Mouse (Mus musculus) ES-E14 (cell line): ENCODE results near the gene Slc9a1. TPM values are rescaled to one million over a fixed set of nuclear protein-coding genes. Genes with fewer than 3 reads are reported as not detected.

Experiments used
- DNase-seq: peaks from one replicate; pipeline ENCODE4 v3.0.0-alpha.2; 2013; ENCODE audit warnings: low read depth, low spot score
- H3K27ac ChIP-seq: 2 replicates; pipeline ENCODE4 v1.5.1; 2012; ENCODE audit warnings: low read depth, mild to moderate bottlenecking, low read length, moderate library complexity, mixed read lengths; ENCODE audit not compliant: poor library complexity, insufficient read depth, severe bottlenecking
- H3K36me3 ChIP-seq: 2 replicates; pipeline ENCODE4 v1.6.1; 2012; ENCODE audit warnings: mild to moderate bottlenecking, low read length, moderate library complexity, mixed read lengths; ENCODE audit not compliant: control insufficient read depth, poor library complexity, insufficient read depth, severe bottlenecking
- H3K4me1 ChIP-seq, 2 experiments: fragments of 150-350 bp in 1 of 2; sonication (generic) in 1 of 2; 2 replicates each; pipeline ENCODE4 v1.6.1; 2012; ENCODE audit warnings: low read length in 2 of 2, mild to moderate bottlenecking in 1 of 2, mixed read lengths in 1 of 2; ENCODE audit not compliant: control insufficient read depth in 2 of 2, insufficient read depth in 2 of 2, poor library complexity in 1 of 2
- H3K4me3 ChIP-seq, 2 experiments: fragments of 150-350 bp in 1 of 2; sonication (generic) in 1 of 2; 2 replicates each; pipeline ENCODE4 v1.5.1; 2012; ENCODE audit warnings: low read length in 2 of 2, low read depth in 1 of 2, mild to moderate bottlenecking in 1 of 2, mixed read lengths in 1 of 2; ENCODE audit not compliant: insufficient read depth in 1 of 2, poor library complexity in 1 of 2, severe bottlenecking in 1 of 2
- H3K9ac ChIP-seq: 2 replicates; pipeline ENCODE4 v1.6.1; 2012; ENCODE audit warnings: low read depth, mild to moderate bottlenecking, low read length, mixed read lengths; ENCODE audit not compliant: poor library complexity, insufficient read depth, severe bottlenecking
- H3K9me3 ChIP-seq: fragments of 150-350 bp; sonication (generic); 2 replicates; pipeline ENCODE4 v1.6.1; 2012; ENCODE audit warnings: low read depth, mild to moderate bottlenecking, low read length; ENCODE audit not compliant: control insufficient read depth, insufficient read depth
- CHD2 ChIP-seq: IDR thresholded peaks from 2 replicates; pipeline ENCODE4 v1.6.1; 2014; ENCODE audit warnings: mild to moderate bottlenecking, low read depth, low read length, inconsistent platforms
- HCFC1 ChIP-seq: IDR thresholded peaks from 2 replicates; pipeline ENCODE4 v1.6.1; 2012; ENCODE audit warnings: low read length, inconsistent platforms, borderline replicate concordance; ENCODE audit not compliant: insufficient read depth
- MAFK ChIP-seq: IDR thresholded peaks from 2 replicates; pipeline ENCODE4 v1.6.1; 2014; ENCODE audit warnings: mild to moderate bottlenecking, low read depth, low read length, inconsistent platforms; ENCODE audit not compliant: insufficient read depth
- ZC3H11A ChIP-seq: IDR thresholded peaks from 2 replicates; pipeline ENCODE4 v1.6.1; 2012; ENCODE audit warnings: low read depth, mild to moderate bottlenecking, inconsistent platforms, low read length, borderline replicate concordance
- ZNF384 ChIP-seq: IDR thresholded peaks from 2 replicates; pipeline ENCODE4 v1.6.1; 2012; ENCODE audit warnings: low read depth, low read length, inconsistent platforms
- in situ Hi-C, 2 experiments: fragments of 600-800 bp; cut with MboI; formaldehyde crosslinking; loops; one replicate each; pipeline ENCODE4 v1.15.1; 2025; ENCODE audit warnings: low sequenced_read_pairs in 2 of 2, inconsistent platforms in 1 of 2; ENCODE audit not compliant: unreplicated experiment in 2 of 2
- total RNA-seq: library from RNA; depleted of rRNA; stranded (reverse); fragments of 300-350 nt; gene quantifications from 2 replicates; pipeline ENCODE4 v1.2.3, GENCODE M21; 2012

The Slc9a1 gene
- total RNA-seq, 1 experiment, result 24.9 TPM

- Histone ChIP-seq H3K27ac (peak overlapping the region; percentile 88; the same call in 1 of the 2 replicates), H3K4me3 (peak overlapping the region in 1 of 2 experiments; percentile 32; a peak in 2 of 4 replicates), H3K9ac (peak overlapping the region; percentile 65; the same call in 1 of the 2 replicates), H3K36me3 (no peaks in the 10 kb centered on the region), H3K9me3 (no peaks in the 10 kb centered on the region), H3K4me1 (peaks cover 2 to 10% of the 10 kb centered on the region in 2 experiments; a peak in 3 of 4 replicates)
- in situ Hi-C loops, result no loop called here
- no peak for DNase-seq
- no peak for TF ChIP-seq HCFC1
- no peak for TF ChIP-seq ZC3H11A
- no peak for TF ChIP-seq ZNF384
- 0 out of 2 replicates have a peak, but pooled peaks have one; percentile 18 for TF ChIP-seq CHD2
- TF ChIP-seq MAFK, result no peak
Observed at GRCm38 (mm10) chr4:133348051-133348775, 21.3 kb upstream of the Slc9a1 start.

- Histone ChIP-seq H3K4me3 (peak overlapping the region; percentile 87 to 94), H3K4me1 (peaks cover 4 to 9% of the 10 kb centered on the region in 2 experiments; a peak in 3 of 4 replicates), H3K27ac (peak overlapping the region; percentile 100), H3K36me3 (no peaks in the 10 kb centered on the region), H3K9me3 (no peaks in the 10 kb centered on the region), H3K9ac (peak overlapping the region; percentile 90)
- DNase-seq, result peak; percentile 99
- in situ Hi-C loops, result no loop called here
- no peak for TF ChIP-seq ZNF384
- no peak for TF ChIP-seq HCFC1
- TF ChIP-seq ZC3H11A, result no peak
- no peak for TF ChIP-seq MAFK
- TF ChIP-seq CHD2, result no peak
Observed at GRCm38 (mm10) chr4:133352797-133353196, 16.7 kb upstream of the Slc9a1 start.

GRCm38 (mm10) chr4:133353367-133354365 is 15.8 kb upstream of the Slc9a1 start, which contains the start of gene Wdtc1:
Wdtc1 (minus strand) TSS chr4:133353481.
- in situ Hi-C loops, result no loop called here
- no peaks in the 10 kb centered on the region for H3K36me3 ChIP-seq
- peaks cover 2 to 4% of the 10 kb centered on the region in 2 experiments; a peak in 3 of 4 replicates for H3K4me1 ChIP-seq
- peak; percentile 98 for DNase-seq
- H3K4me3 ChIP-seq, result peak within 1 kb of the TSS; percentile 87 to 94
- peak within 1 kb of the TSS; percentile 100 for H3K27ac ChIP-seq
- TF ChIP-seq HCFC1 (peak; percentile 48; the same call in 1 of the 2 replicates), ZC3H11A (no peak), ZNF384 (no peak), MAFK (peak; percentile 81), CHD2 (peak; percentile 76; the same call in 1 of the 2 replicates)
- H3K9ac ChIP-seq, result peak within 1 kb of the TSS; percentile 90
- H3K9me3 ChIP-seq, result no peaks in the 10 kb centered on the region

- Histone ChIP-seq H3K9ac (no peak overlapping the region), H3K36me3 (no peaks in the 10 kb centered on the region), H3K9me3 (no peaks in the 10 kb centered on the region), H3K4me3 (no peak overlapping the region), H3K4me1 (peaks cover 2 to 4% of the 10 kb centered on the region in 2 experiments; a peak in 2 of 4 replicates), H3K27ac (no peak overlapping the region)
- no peak for DNase-seq
- TF ChIP-seq ZC3H11A (no peak), MAFK (no peak), CHD2 (no peak), ZNF384 (no peak), HCFC1 (no peak)
- in situ Hi-C loops, result no loop called here
Observed at GRCm38 (mm10) chr4:133354641-133355040, 14.9 kb upstream of the Slc9a1 start.
